Mouse (Mus musculus) layer of hippocampus, adult 2 months (tissue): ENCODE results near the gene Ccar1. TPM values are rescaled to one million over a fixed set of nuclear protein-coding genes. Genes with fewer than 3 reads are reported as not detected.
"Not testable (repeated sequence)": the region's sequence is repeated elsewhere in the genome, so short reads cannot be mapped to it uniquely, and the experiment has no call there.

Source experiments
- DNase-seq, 2 experiments: peaks; one replicate each; pipeline ENCODE4 v3.0.0; 2022; ENCODE audit warnings: low spot score in 2 of 2
- H3K27ac ChIP-seq: fragments of 200-600 bp; 2 replicates; pipeline ENCODE4 v1.8.1; 2022
- H3K4me3 ChIP-seq: fragments of 200-600 bp; 2 replicates; pipeline ENCODE4 v1.8.1; 2022; ENCODE audit warnings: mild to moderate bottlenecking
- CTCF ChIP-seq: fragments of 200-600 bp; conservative IDR thresholded peaks from 2 replicates; pipeline ENCODE4 v1.8.1; 2022; ENCODE audit warnings: antibody characterized with exemption, mild to moderate bottlenecking, moderate library complexity
- total RNA-seq, 2 experiments: library from RNA; stranded (reverse); gene quantifications; 2 replicates each; pipeline ENCODE4 v1.2.3; 2021

The Ccar1 gene
- total RNA-seq, 2 experiments from 2014 or later, result 59.4 to 60.6 TPM

DNA sequence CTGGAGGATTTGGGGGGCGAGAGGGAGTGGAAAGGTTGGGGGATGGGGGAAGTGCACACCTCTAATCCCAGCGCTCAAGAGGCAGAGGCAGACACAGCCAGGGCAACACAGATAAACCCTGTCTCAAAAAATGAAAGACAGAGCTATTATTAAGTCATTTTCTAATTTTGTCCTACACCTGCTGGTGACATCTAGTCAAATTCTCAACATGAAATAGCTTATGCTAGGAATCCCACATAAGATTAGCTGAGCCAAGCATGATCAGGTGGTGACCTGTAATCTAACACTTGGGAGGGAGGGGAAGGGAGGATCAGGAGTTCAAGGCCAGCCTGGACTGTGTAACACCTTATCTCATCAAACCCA is 986 bp upstream of the Ccar1 start:
- no peak for TF ChIP-seq CTCF
- DNase-seq, result no peak
- H3K27ac ChIP-seq, result peak overlapping the region; percentile 96
- peak overlapping the region; percentile 89 for H3K4me3 ChIP-seq

GRCm38 (mm10) chr10:62791251-62792176 is 572 bp downstream of the Ccar1 start:
- DNase-seq, result no peak

DNA sequence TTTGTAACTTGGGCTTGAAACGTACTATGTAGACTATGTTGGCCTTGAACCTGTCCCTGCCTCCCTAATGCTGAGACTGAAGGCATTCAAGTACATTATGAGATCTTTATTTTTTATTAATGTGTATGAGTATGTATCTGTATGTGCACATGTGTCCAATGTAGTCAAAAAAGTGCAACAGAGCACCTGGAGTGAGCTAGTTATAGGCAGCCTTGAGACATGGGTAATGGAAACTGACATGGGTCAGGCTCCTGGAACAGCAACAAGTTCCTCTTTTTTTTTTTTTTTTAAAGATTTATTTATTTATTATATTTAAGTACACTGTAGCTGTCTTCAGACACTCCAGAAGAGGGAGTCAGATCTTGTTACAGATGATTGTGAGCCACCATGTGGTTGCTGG is 10.3 kb downstream of the Ccar1 start:
- H3K27ac ChIP-seq, H3K4me3 ChIP-seq, DNase-seq: not testable (repeated sequence)

More at GRCm38 (mm10) chr10:62791251-62792176, 572 bp downstream of the Ccar1 start:
- TF ChIP-seq CTCF, result no peak
- peak overlapping the region; percentile 89 for H3K4me3 ChIP-seq
- peak overlapping the region; percentile 96 for H3K27ac ChIP-seq

- H3K4me3 ChIP-seq, result no peak overlapping the region
- TF ChIP-seq CTCF, result no peak
- H3K27ac ChIP-seq, result no peak overlapping the region
- no peak for DNase-seq
These were observed 41.3 kb downstream of the Ccar1 start for GRCm38 (mm10) chr10:62750781-62751180.

- peak overlapping the region; percentile 80 for H3K27ac ChIP-seq
These were observed 51.9 kb downstream of the Ccar1 start for GRCm38 (mm10) chr10:62739961-62740737.

GRCm38 (mm10) chr10:62736965-62737688 is 55.0 kb downstream of the Ccar1 start:
- no peak for DNase-seq
- Histone ChIP-seq H3K4me3 (no peak overlapping the region), H3K27ac (no peak overlapping the region)
- TF ChIP-seq CTCF, result no peak

More at GRCm38 (mm10) chr10:62739961-62740737, 51.9 kb downstream of the Ccar1 start:
- TF ChIP-seq CTCF, result no peak
- H3K4me3 ChIP-seq, result no peak overlapping the region
- peak in 1 of 2 experiments; percentile 23 for DNase-seq

- no peak overlapping the region for H3K4me3 ChIP-seq
- no peak for DNase-seq
- TF ChIP-seq CTCF, result no peak
- H3K27ac ChIP-seq, result no peak overlapping the region
These were observed 61.3 kb downstream of the Ccar1 start for GRCm38 (mm10) chr10:62730826-62731225.

DNA sequence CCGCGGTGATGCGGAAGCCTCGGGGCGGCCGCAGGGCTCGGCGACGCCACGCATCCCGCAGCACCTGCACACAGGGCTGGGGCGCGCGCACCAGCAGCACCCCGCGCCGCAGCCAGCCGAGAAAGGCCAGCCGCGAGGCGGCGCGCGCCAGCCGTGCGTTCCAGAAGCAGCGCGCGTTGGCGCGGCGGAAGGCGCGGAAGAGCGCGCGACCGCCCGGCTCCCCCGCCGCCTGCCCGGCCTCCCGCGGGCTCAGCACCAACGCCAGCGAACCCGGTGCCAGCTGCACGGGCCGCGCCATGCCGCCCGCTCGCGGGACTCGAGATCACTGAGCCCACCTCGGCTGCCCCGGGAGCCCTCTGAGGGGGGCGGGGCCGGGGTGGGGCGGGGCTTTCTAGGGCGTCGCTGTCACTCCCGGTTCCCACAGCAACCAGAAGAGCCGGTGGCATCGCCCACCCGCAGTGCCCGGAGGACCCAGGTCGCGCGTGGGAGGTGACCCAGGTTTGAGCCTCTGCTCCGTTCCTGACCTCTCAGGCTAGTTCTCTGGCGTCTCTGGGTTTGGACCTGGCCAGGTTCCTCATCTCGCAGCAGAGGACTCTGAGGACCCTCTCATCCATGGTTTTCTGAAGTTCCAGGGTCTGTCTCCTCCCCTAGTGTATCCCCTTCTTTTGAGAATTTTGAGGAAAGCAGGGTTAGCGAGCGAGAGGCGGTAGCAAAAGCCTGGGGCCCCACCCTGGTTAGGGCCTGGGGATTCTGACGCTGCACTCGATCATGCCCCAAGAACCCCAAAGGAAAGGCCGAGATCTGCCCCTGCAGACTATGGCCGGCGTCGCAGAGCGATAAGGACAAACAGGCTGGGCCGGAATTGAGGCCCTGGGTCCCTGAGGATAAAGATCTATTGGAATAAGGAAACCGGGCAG is 66.1 kb downstream of the Ccar1 start, which contains the start of gene Stox1:
TSS of gene Stox1 (minus strand) at position 358 of the 917 bp plus-strand sequence.
- peak within 1 kb of the TSS; percentile 66 for H3K4me3 ChIP-seq
- DNase-seq, result peak; percentile 32 to 56
- TF ChIP-seq CTCF, result peak; percentile 57
- H3K27ac ChIP-seq, result peak within 1 kb of the TSS; percentile 77

DNA sequence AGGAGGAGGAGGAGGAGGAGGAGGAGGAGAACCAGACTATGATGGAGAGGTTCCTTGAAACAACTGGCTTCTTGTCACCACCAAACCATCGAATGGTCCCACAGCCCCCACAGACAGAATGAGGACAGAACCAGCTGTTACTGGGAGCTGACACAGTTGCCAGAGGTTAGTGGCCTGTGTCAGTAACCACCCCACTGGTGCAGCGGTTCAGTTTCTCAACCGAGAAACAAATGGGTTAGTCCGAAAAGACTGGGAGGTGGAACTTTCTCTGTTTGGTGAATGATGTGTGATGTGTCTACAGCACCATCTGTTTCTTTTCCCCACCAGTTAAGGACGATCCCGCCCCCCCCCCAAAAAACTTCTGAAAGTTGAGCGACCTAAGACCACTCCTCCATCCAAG is 67.2 kb downstream of the Ccar1 start:
- TF ChIP-seq CTCF, result no peak
- no peak overlapping the region for H3K4me3 ChIP-seq
- DNase-seq, result no peak
- H3K27ac ChIP-seq, result no peak overlapping the region

DNA sequence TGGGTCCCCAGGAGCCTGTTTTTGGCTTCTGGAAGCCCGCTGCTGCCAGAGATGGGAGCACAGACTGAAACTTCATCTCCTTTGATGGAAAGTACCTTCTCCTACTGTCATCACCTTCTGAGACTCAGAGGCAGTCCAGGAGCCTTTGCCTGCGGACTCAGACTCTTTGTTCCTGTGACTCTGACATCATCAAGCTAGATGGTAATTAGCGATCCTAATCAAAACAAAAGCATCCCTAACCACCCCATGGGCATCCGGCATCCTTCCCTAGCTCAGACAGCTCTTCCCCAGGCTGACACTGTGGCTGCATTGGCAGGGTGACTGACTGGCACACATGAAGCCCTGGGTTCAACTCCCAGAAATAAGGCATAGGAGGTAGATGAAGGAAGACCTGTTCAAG is 69.4 kb downstream of the Ccar1 start:
- Histone ChIP-seq H3K4me3 (no peak overlapping the region), H3K27ac (no peak overlapping the region)
- TF ChIP-seq CTCF, result no peak
- DNase-seq, result no peak

- not testable (repeated sequence) for DNase-seq, H3K4me3 ChIP-seq, H3K27ac ChIP-seq
These were observed 71.5 kb downstream of the Ccar1 start for GRCm38 (mm10) chr10:62720574-62720973.

- no peak overlapping the region for H3K27ac ChIP-seq
- no peak for DNase-seq
- no peak for TF ChIP-seq CTCF
- no peak overlapping the region for H3K4me3 ChIP-seq
These were observed 78.6 kb downstream of the Ccar1 start for GRCm38 (mm10) chr10:62713457-62713856.
